Mouse (Mus musculus): ENCODE measurements around the gene Gm44965.

GRCm38 (mm10) chr6:48637811-48638500, 44.2 kb downstream of the Gm44965 start:
- TF ChIP-seq POLR2A (IDR thresholded peaks at IDR 0.05; ENCODE audit: insufficient read depth, low read depth, low read length): no peak
- TF ChIP-seq CTCF (IDR thresholded peaks at IDR 0.05; ENCODE audit: insufficient read depth, low read depth, low read length): no peak
